Mouse (Mus musculus) Patski (cell line): ENCODE measurements around the gene Olfr575. TPM values are rescaled to one million over a fixed set of nuclear protein-coding genes. Genes with fewer than 3 reads are reported as not detected.

Source experiments
- ATAC-seq: fragments of 100-300 bp; one replicate; pipeline ENCODE4 v1.8.0; 2021
- CTCF ChIA-PET: fragments of 350-600 bp; sonication (Branson Sonifier 250); formaldehyde crosslinking; loops from one replicate; lab custom pipeline; 2022; ENCODE audit warnings: inconsistent platforms; lab: Charles Lee
- POLR2A ChIA-PET: fragments of 350-600 bp; sonication (Branson Sonifier 250); formaldehyde crosslinking; loops from one replicate; lab custom pipeline; 2022; ENCODE audit warnings: antibody characterized with exemption, inconsistent platforms; lab: Charles Lee
- DNase-seq: peaks from one replicate; pipeline ENCODE4 v3.0.0-alpha.2; 2011; ENCODE audit warnings: low read depth, low spot score
- H3K27me3 ChIP-seq: fragments of 371-371 bp; one replicate; pipeline ENCODE4 v1.5.1; 2021
- CTCF ChIP-seq: fragments of 100-300 bp; IDR thresholded peaks from one replicate; pipeline ENCODE4 v1.5.1; 2021
- in situ Hi-C: fragments of 300-500 bp; cut with MboI; formaldehyde crosslinking; loops from 3 replicates; pipeline ENCODE4 v1.11.1; 2018; ENCODE audit warnings: low pct_unique_long_range_greater_than_20kb, mixed read lengths
- polyA plus RNA-seq: library from polyadenylated mRNA; unstranded; gene quantifications from one replicate; pipeline ENCODE4 v1.2.3, GENCODE M21; 2021

The Olfr575 gene
- polyA plus RNA-seq, 1 experiment from 2014 or later, result not detected

GRCm38 (mm10) chr7:102919632-102920031, 38.9 kb downstream of the Olfr575 start:
- ChIA-PET POLR2A (no interaction called here), CTCF (interaction anchor here (1.0 kb wide), 1 partner anchor 14 kb away, joined by 3 read pairs; no protein-coding TSS in a partner anchor)
- no peaks in the 10 kb centered on the region for H3K27me3 ChIP-seq
- DNase-seq (peak; percentile 9), ATAC-seq (no peak)
- TF ChIP-seq CTCF, result peak; percentile 55
- in situ Hi-C loops, result loop anchor here (5.0 kb wide), 3 partner anchors 227 to 412 kb away; no protein-coding TSS in a partner anchor

- DNase-seq (no peak), ATAC-seq (no peak)
- ChIA-PET POLR2A (no interaction called here), CTCF (no interaction called here)
- no peak for TF ChIP-seq CTCF
- in situ Hi-C loops, result loop anchor here (5.0 kb wide), 2 partner anchors 225 to 410 kb away; no protein-coding TSS in a partner anchor
- H3K27me3 ChIP-seq, result no peaks in the 10 kb centered on the region
Observed at GRCm38 (mm10) chr7:102917032-102917875, 41.3 kb downstream of the Olfr575 start, which contains the start of gene Olfr571. TSS of gene Olfr571 (minus strand) at chr7:102917536.

- DNase-seq (no peak), ATAC-seq (no peak)
- no peak for TF ChIP-seq CTCF
- CTCF ChIA-PET, result no interaction called here
- POLR2A ChIA-PET, result no interaction called here
- in situ Hi-C loops, result loop anchor here (5.0 kb wide), 2 partner anchors 224 to 409 kb away; no protein-coding TSS in a partner anchor
- H3K27me3 ChIP-seq, result no peaks in the 10 kb centered on the region
Observed at GRCm38 (mm10) chr7:102916405-102916804, 42.2 kb downstream of the Olfr575 start.

GRCm38 (mm10) chr7:102915261-102915660, 43.3 kb downstream of the Olfr575 start:
- H3K27me3 ChIP-seq, result no peaks in the 10 kb centered on the region
- in situ Hi-C loops, result loop anchor here (5.0 kb wide), 2 partner anchors 223 to 408 kb away; no protein-coding TSS in a partner anchor
- DNase-seq, result no peak
- no peak for TF ChIP-seq CTCF
- ChIA-PET POLR2A (no interaction called here), CTCF (no interaction called here)
- ATAC-seq, result no peak

Other genes with a start within 250 kb of the Olfr575 start
- gene Olfr33, start 239.7 kb downstream of the Olfr575 start, polyA plus RNA-seq, result not detected
- gene Olfr559, start 231.3 kb downstream of the Olfr575 start, polyA plus RNA-seq, result not detected
- gene Olfr560, start 199.4 kb downstream of the Olfr575 start, polyA plus RNA-seq, result not detected
- not detected for gene Olfr78, start 199.3 kb downstream of the Olfr575 start, polyA plus RNA-seq
- gene Olfr561, start 187.6 kb downstream of the Olfr575 start, polyA plus RNA-seq, result not detected
- not detected for gene Olfr564, start 155.3 kb downstream of the Olfr575 start, polyA plus RNA-seq
- gene Olfr566, start 100.0 kb downstream of the Olfr575 start, polyA plus RNA-seq, result not detected
- gene Olfr568, start 81.7 kb downstream of the Olfr575 start, polyA plus RNA-seq, result not detected
- not detected for gene Olfr569, start 67.9 kb downstream of the Olfr575 start, polyA plus RNA-seq
- gene Olfr570, start 64.2 kb downstream of the Olfr575 start, polyA plus RNA-seq, result not detected
- gene Olfr571, start 41.2 kb downstream of the Olfr575 start, polyA plus RNA-seq, result not detected
- not detected for gene Olfr572, start 34.4 kb downstream of the Olfr575 start, polyA plus RNA-seq
- gene Olfr573-ps1, start 16.2 kb downstream of the Olfr575 start, polyA plus RNA-seq, result not detected
- gene Olfr574, start 10.3 kb downstream of the Olfr575 start, polyA plus RNA-seq, result not detected
- not detected for gene Olfr576, start 3.9 kb upstream of the Olfr575 start, polyA plus RNA-seq
- gene Olfr577, start 17.2 kb upstream of the Olfr575 start, polyA plus RNA-seq, result not detected
- gene Olfr578, start 30.5 kb upstream of the Olfr575 start, polyA plus RNA-seq, result not detected
- gene Olfr582, start 79.2 kb upstream of the Olfr575 start, polyA plus RNA-seq, result not detected
- gene Olfr583, start 92.5 kb upstream of the Olfr575 start, polyA plus RNA-seq, result not detected
- gene Olfr584, start 123.1 kb upstream of the Olfr575 start, polyA plus RNA-seq, result not detected
- not detected for gene Olfr585, start 138.9 kb upstream of the Olfr575 start, polyA plus RNA-seq
- gene Olfr586, start 166.9 kb upstream of the Olfr575 start, polyA plus RNA-seq, result not detected
- not detected for gene Olfr588-ps1, start 182.1 kb upstream of the Olfr575 start, polyA plus RNA-seq
- not detected for gene Olfr589, start 197.6 kb upstream of the Olfr575 start, polyA plus RNA-seq
- not detected for gene Olfr591, start 219.6 kb upstream of the Olfr575 start, polyA plus RNA-seq
- not detected for gene Olfr592, start 226.0 kb upstream of the Olfr575 start, polyA plus RNA-seq